Mouse (Mus musculus): ENCODE measurements around the gene Spata21. TPM values are rescaled to one million over a fixed set of nuclear protein-coding genes. Genes with fewer than 3 reads are reported as not detected.

Gene Spata21
- total RNA-seq, 2 experiments from 2014 or later, result not detected

DNA sequence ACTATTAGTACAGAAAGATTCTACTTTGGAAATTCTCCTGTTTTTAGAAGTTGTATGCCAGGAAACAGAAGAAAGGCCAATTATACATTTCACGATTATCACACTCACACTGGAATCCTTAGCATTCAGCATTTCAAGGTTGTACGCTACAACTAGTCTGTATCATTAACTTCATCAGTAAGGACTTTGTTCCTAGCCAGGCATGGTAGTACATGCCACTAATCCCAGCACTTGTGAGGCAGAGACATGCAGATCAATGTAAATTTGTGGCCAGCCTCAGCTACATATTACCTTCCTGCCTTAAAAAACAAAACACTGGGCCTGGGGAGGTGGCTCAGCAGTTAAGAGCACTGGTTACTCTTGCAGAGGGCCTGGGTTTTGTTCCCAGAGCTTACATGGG, 70.5 kb downstream of the Spata21 start:
- no peak for DNase-seq

GRCm38 (mm10) chr4:141159093-141159492, 71.0 kb downstream of the Spata21 start:
- no peak for DNase-seq

GRCm38 (mm10) chr4:141159666-141160065, 71.5 kb downstream of the Spata21 start:
- DNase-seq, result no peak

DNA sequence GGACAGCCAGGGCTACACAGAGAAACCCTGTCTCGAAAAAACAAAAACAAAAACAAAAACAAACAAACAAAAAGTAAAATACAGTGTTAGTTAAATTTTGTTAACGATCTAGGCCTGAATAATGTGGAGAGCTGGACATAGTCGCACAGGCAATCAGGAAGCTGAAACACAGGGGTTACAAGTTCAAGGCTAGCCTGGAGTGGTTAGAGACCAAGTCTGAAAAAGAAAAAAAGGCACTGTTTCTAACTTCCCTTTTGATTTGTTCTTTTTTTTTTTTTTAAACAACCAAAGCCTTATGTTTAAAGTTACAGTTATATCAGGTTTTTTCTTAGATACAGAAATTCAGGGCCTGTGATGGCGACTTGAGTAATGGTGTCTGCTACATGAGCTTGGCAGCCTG, 72.1 kb downstream of the Spata21 start:
- no peak for DNase-seq

DNA sequence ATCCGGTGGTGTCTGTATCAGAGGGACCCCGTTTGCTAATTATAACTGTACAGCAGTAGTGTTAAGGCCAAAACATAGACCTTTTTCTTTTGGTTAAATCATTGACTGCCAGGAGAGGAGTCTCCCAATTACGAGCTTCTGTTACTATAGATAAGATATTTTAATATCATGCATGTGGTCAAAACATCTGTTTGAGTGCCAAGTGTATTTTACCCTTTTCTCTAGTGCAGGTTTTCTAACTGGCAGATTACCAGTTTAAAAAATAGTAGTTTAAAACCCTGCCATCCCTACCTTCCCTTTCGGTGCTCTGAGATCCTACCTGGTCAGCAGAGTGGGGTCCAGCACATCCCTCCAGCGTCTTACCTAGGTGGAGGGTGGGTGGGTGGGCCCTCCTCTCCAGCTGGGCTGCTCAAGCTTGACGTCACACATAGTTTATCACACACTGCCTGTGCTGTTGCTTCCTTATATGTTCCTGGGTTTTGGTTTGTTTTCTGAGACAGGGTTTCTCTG, 73.6 kb downstream of the Spata21 start:
- DNase-seq, result no peak

Other genes with a start within 250 kb of the Spata21 start
- not detected for gene Padi1, start 242.6 kb upstream of the Spata21 start, total RNA-seq (2021)
- gene Padi2, start 182.0 kb upstream of the Spata21 start, total RNA-seq (2021), result under 1 TPM; 0.60 to 0.83 TPM
- gene Sdhb, start 127.1 kb upstream of the Spata21 start, total RNA-seq (2021), result 100 to 1,000 TPM; 633 to 638 TPM
- 10 to 100 TPM; 22.4 to 24.3 TPM for gene Atp13a2, start 101.5 kb upstream of the Spata21 start, total RNA-seq (2021)
- gene Mfap2, start 77.9 kb upstream of the Spata21 start, total RNA-seq (2021), result 10 to 100 TPM; 63.0 to 65.1 TPM
- 1 to 10 TPM; 8.2 to 8.3 TPM for gene Crocc, start 27.8 kb upstream of the Spata21 start, total RNA-seq (2021)
- gene Necap2, start 10.0 kb upstream of the Spata21 start, total RNA-seq (2021), result 10 to 100 TPM; 33.7 to 35.8 TPM
- gene Szrd1, start 51.4 kb downstream of the Spata21 start, total RNA-seq (2021), result 100 to 1,000 TPM; 103 to 107 TPM
- 10 to 100 TPM; 13.9 to 14.9 TPM for gene Fbxo42, start 59.6 kb downstream of the Spata21 start, total RNA-seq (2021)
- gene Rsg1, start 125.6 kb downstream of the Spata21 start, total RNA-seq (2021), result 1 to 10 TPM in 1 of 2 experiments, under 1 TPM in 1; 0.72 to 1.7 TPM
- gene Arhgef19, start 151.2 kb downstream of the Spata21 start, total RNA-seq (2021), result 1 to 10 TPM; 4.6 to 5.1 TPM
- 10 to 100 TPM; 10.1 to 10.9 TPM for gene Epha2, start 212.9 kb downstream of the Spata21 start, total RNA-seq (2021)